Mouse (Mus musculus): Measurements from ENCODE around the gene Pla1a. TPM values are rescaled to one million over a fixed set of nuclear protein-coding genes. Genes with fewer than 3 reads are reported as not detected.

Pla1a gene
- total RNA-seq, 2 experiments from 2014 or later, result 16.4 to 45.3 TPM

Other genes starting within 250 kb of the Pla1a start
- gene Nr1i2, start 138.3 kb downstream of the Pla1a start, total RNA-seq (2021), result not detected
- under 1 TPM; 0.66 to 0.70 TPM for gene Maats1, start 91.0 kb downstream of the Pla1a start, total RNA-seq (2021)
- gene Cox17, start 86.2 kb downstream of the Pla1a start, total RNA-seq (2021), result 100 to 1,000 TPM; 288 to 296 TPM
- under 1 TPM in 1 of 2 experiments, not detected in 1; 0.95 TPM for gene Gm21987, start 86.1 kb downstream of the Pla1a start, total RNA-seq (2021)
- gene Popdc2, start 70.9 kb downstream of the Pla1a start, total RNA-seq (2021), result 1 to 10 TPM; 1.3 to 1.8 TPM
- gene Adprh, start 19.6 kb upstream of the Pla1a start, total RNA-seq (2021), result 10 to 100 TPM; 47.3 to 54.0 TPM
- under 1 TPM; 0.53 to 0.79 TPM for gene Cd80, start 22.4 kb upstream of the Pla1a start, total RNA-seq (2021)
- 10 to 100 TPM; 46.1 to 47.8 TPM for gene Timmdc1, start 89.5 kb upstream of the Pla1a start, total RNA-seq (2021)
- 10 to 100 TPM; 31.3 to 31.7 TPM for gene Poglut1, start 117.1 kb upstream of the Pla1a start, total RNA-seq (2021)
- gene Tmem39a, start 125.6 kb upstream of the Pla1a start, total RNA-seq (2021), result 10 to 100 TPM; 77.5 to 85.4 TPM